Mouse (Mus musculus): ENCODE results near the gene Gab2. TPM values are rescaled to one million over a fixed set of nuclear protein-coding genes. Genes with fewer than 3 reads are reported as not detected.

The Gab2 gene
- polyA plus RNA-seq, 1 experiment from 2014 or later: 3.4 TPM

- Histone ChIP-seq H3K27ac (replicated peaks) (no peak overlapping the region), H3K4me1 (replicated peaks; ENCODE audit: control insufficient read depth, insufficient read depth) (0 out of 2 replicates have a peak, but pooled peaks cover 3% of the 10 kb centered on the region), H3K36me3 (ENCODE audit: control insufficient read depth, insufficient read depth, low read length) (no peaks in the 10 kb centered on the region), H3K9me3 (ENCODE audit: control insufficient read depth, low read length) (no peaks in the 10 kb centered on the region), H3K9ac (ENCODE audit: low read length) (no peak overlapping the region), H3K4me2 (replicated peaks; ENCODE audit: low read depth) (no peak overlapping the region), H3K4me3 (ENCODE audit: low read depth, low read length) (no peak overlapping the region), H3K27me3 (ENCODE audit: control insufficient read depth, insufficient read depth, low read length) (peaks cover 4% of the 10 kb centered on the region; the same call in 1 of the 2 replicates)
- TF ChIP-seq EP300 (optimal IDR thresholded peaks at IDR 0.05): no peak
- no peak for TF ChIP-seq CTCF (IDR thresholded peaks at IDR 0.05; ENCODE audit: low read depth)
- WGBS: 89% methylated on average over 4 of the region's 4 CpGs
- DNase-seq (ENCODE audit: low spot score) (no peak), ATAC-seq (ENCODE audit: low FRiP score, low TSS enrichment) (no peak)
These were observed 246.0 kb downstream of the Gab2 start for GRCm38 (mm10) chr7:97327376-97327775.

- Histone ChIP-seq H3K4me3 (ENCODE audit: low read depth, low read length) (no peak overlapping the region), H3K4me1 (replicated peaks; ENCODE audit: control insufficient read depth, insufficient read depth) (0 out of 2 replicates have a peak, but pooled peaks cover 3% of the 10 kb centered on the region), H3K27ac (replicated peaks) (no peak overlapping the region), H3K36me3 (ENCODE audit: control insufficient read depth, insufficient read depth, low read length) (no peaks in the 10 kb centered on the region), H3K9me3 (ENCODE audit: control insufficient read depth, low read length) (no peaks in the 10 kb centered on the region), H3K4me2 (replicated peaks; ENCODE audit: low read depth) (no peak overlapping the region), H3K9ac (ENCODE audit: low read length) (no peak overlapping the region), H3K27me3 (ENCODE audit: control insufficient read depth, insufficient read depth, low read length) (peaks cover 4% of the 10 kb centered on the region; the same call in 1 of the 2 replicates)
- ATAC-seq (ENCODE audit: low FRiP score, low TSS enrichment) (no peak), DNase-seq (ENCODE audit: low spot score) (peak; percentile 31)
- TF ChIP-seq EP300 (optimal IDR thresholded peaks at IDR 0.05) (no peak), CTCF (IDR thresholded peaks at IDR 0.05; ENCODE audit: low read depth) (no peak)
- 65% methylated on average over 13 of the region's 13 CpGs for WGBS
These were observed 247.7 kb downstream of the Gab2 start for GRCm38 (mm10) chr7:97328891-97329588.

GRCm38 (mm10) chr7:97329676-97330075, 248.3 kb downstream of the Gab2 start:
- Histone ChIP-seq H3K4me1 (replicated peaks; ENCODE audit: control insufficient read depth, insufficient read depth) (0 out of 2 replicates have a peak, but pooled peaks cover 3% of the 10 kb centered on the region), H3K9ac (ENCODE audit: low read length) (no peak overlapping the region), H3K4me2 (replicated peaks; ENCODE audit: low read depth) (no peak overlapping the region), H3K36me3 (ENCODE audit: control insufficient read depth, insufficient read depth, low read length) (no peaks in the 10 kb centered on the region), H3K4me3 (ENCODE audit: low read depth, low read length) (no peak overlapping the region), H3K9me3 (ENCODE audit: control insufficient read depth, low read length) (no peaks in the 10 kb centered on the region), H3K27me3 (ENCODE audit: control insufficient read depth, insufficient read depth, low read length) (peaks cover 4% of the 10 kb centered on the region; the same call in 1 of the 2 replicates), H3K27ac (replicated peaks) (no peak overlapping the region)
- 77% methylated on average over 3 of the region's 3 CpGs for WGBS
- TF ChIP-seq EP300 (optimal IDR thresholded peaks at IDR 0.05): no peak
- no peak for TF ChIP-seq CTCF (IDR thresholded peaks at IDR 0.05; ENCODE audit: low read depth)
- ATAC-seq (ENCODE audit: low FRiP score, low TSS enrichment): no peak
- no peak for DNase-seq (ENCODE audit: low spot score)

DNA sequence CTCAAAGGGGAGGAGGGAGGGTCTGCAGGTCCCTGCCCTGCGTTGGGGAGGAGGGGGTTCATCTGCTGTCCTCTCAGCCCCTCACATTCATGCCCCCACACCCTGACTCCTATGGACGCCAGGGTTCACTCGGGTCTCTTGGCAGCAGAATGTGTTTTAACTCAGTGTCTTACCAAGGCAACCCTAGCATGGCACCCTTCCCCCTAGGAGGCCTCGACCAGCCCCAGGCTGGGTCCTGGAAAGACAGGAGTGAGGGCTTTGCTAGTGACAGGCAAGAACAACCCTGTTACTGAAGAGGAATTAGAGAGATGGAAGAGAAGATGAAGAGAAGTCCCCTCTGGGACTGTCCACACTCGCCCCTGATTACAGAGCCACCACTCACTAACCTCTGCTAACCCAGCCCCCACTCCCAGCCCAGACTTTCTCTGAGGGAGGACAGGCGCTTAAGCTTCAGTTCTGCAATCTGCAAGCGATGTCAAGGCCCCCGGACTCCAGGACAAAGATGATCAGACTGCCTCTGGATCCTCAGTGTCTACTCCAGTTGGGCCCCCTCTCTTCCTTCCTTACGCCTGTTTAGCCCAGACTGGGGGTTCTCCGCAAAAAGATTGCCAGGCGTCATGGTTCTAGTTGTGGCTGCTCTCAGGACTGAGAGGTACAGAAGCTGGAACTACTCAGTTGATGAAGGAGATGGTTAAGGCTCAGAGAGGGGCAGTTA, 249.7 kb downstream of the Gab2 start:
- Histone ChIP-seq H3K4me1 (replicated peaks; ENCODE audit: control insufficient read depth, insufficient read depth) (0 out of 2 replicates have a peak, but pooled peaks cover 3% of the 10 kb centered on the region), H3K27ac (replicated peaks) (no peak overlapping the region), H3K4me2 (replicated peaks; ENCODE audit: low read depth) (peak overlapping the region; percentile 69), H3K27me3 (ENCODE audit: control insufficient read depth, insufficient read depth, low read length) (no peaks in the 10 kb centered on the region), H3K9me3 (ENCODE audit: control insufficient read depth, low read length) (no peaks in the 10 kb centered on the region), H3K9ac (ENCODE audit: low read length) (peak overlapping the region; percentile 66; the same call in 1 of the 2 replicates), H3K36me3 (ENCODE audit: control insufficient read depth, insufficient read depth, low read length) (no peaks in the 10 kb centered on the region), H3K4me3 (ENCODE audit: low read depth, low read length) (peak overlapping the region; percentile 83)
- DNase-seq (ENCODE audit: low spot score) (no peak), ATAC-seq (ENCODE audit: low FRiP score, low TSS enrichment) (no peak)
- WGBS: 59% methylated on average over 11 of the region's 11 CpGs
- TF ChIP-seq CTCF (IDR thresholded peaks at IDR 0.05; ENCODE audit: low read depth): no peak

- Histone ChIP-seq H3K4me1 (replicated peaks; ENCODE audit: control insufficient read depth, insufficient read depth) (0 out of 2 replicates have a peak, but pooled peaks cover 3% of the 10 kb centered on the region), H3K27ac (replicated peaks) (0 out of 2 replicates have a peak within 1 kb of the TSS, but pooled peaks have one; percentile 56), H3K9ac (ENCODE audit: low read length) (peak within 1 kb of the TSS; percentile 76), H3K27me3 (ENCODE audit: control insufficient read depth, insufficient read depth, low read length) (no peaks in the 10 kb centered on the region), H3K4me2 (replicated peaks; ENCODE audit: low read depth) (peak within 1 kb of the TSS; percentile 69), H3K36me3 (ENCODE audit: control insufficient read depth, insufficient read depth, low read length) (no peaks in the 10 kb centered on the region), H3K4me3 (ENCODE audit: low read depth, low read length) (peak within 1 kb of the TSS; percentile 83), H3K9me3 (ENCODE audit: control insufficient read depth, low read length) (no peaks in the 10 kb centered on the region)
- under 1% methylated on average over 65 of the region's 68 CpGs for WGBS
- DNase-seq (ENCODE audit: low spot score) (peak; percentile 94), ATAC-seq (ENCODE audit: low FRiP score, low TSS enrichment) (peak; percentile 99)
- peak; percentile 63 for TF ChIP-seq CTCF (IDR thresholded peaks at IDR 0.05; ENCODE audit: low read depth)
- no peak for TF ChIP-seq EP300 (optimal IDR thresholded peaks at IDR 0.05)
These were observed 250.6 kb downstream of the Gab2 start, which contains the start of the genes Usp35 and Kctd21 for GRCm38 (mm10) chr7:97331726-97332666. Gene Usp35, minus strand, starts transcription at chr7:97332020. Gene Kctd21, plus strand, starts transcription at chr7:97332327.
